Mouse (Mus musculus): ENCODE measurements at regions not wholly inside any gene's neighbourhood (a gene's known extent, or its start where the extent isn't known, plus 50 kb on each side); places are given as distances from the start of the nearest gene placed in this dataset.

GRCm38 (mm10) chr2:28287210-28287860 lies 94.5 kb downstream of the Olfm1 start:
- Histone ChIP-seq H3K4me3 (replicated peaks; ENCODE audit: insufficient read depth, low read depth, low read length) (no peak overlapping the region), H3K4me1 (ENCODE audit: control insufficient read depth, insufficient read depth, low read length) (peaks cover 8% of the 10 kb centered on the region), H3K27me3 (ENCODE audit: control insufficient read depth, insufficient read depth, low read length) (no peaks in the 10 kb centered on the region), H3K27ac (ENCODE audit: insufficient read depth, low read length) (no peak overlapping the region)
- no peak for TF ChIP-seq CTCF (IDR thresholded peaks at IDR 0.05; ENCODE audit: borderline replicate concordance, insufficient read depth, low read depth, low read length)
- TF ChIP-seq POLR2A (IDR thresholded peaks at IDR 0.05; ENCODE audit: borderline replicate concordance, insufficient read depth, low read length) = no peak
- 52% methylated on average over 10 of the region's 10 CpGs for WGBS
- no peak for DNase-seq

DNA sequence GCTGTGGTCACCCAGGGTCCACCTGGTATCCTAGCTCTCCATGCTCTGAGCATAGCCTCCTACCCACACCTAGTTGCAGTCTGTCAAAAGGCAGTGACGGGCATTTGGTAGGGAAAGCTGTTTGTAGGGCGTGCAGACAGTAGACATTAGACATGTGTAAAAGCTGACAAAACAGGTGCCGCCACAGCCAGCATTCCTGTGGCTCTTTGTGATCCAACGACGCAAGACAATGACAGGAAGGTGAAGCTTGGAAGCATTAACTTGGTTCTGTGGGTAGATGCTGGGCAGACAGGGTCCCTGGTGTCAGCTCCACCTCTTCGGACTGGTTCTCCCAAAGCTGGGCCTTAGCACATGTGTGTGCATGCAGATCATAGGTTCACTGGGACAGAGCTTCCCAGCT lies 96.5 kb downstream of the Olfm1 start:
- WGBS = 90% methylated on average over 6 of the region's 6 CpGs
- no peak for DNase-seq
- H3K27me3 ChIP-seq (ENCODE audit: control insufficient read depth, insufficient read depth, low read length) = no peaks in the 10 kb centered on the region
- no peak overlapping the region for H3K4me3 ChIP-seq (replicated peaks; ENCODE audit: insufficient read depth, low read depth, low read length)
- peaks cover 8% of the 10 kb centered on the region for H3K4me1 ChIP-seq (ENCODE audit: control insufficient read depth, insufficient read depth, low read length)
- H3K27ac ChIP-seq (ENCODE audit: insufficient read depth, low read length) = no peak overlapping the region
- TF ChIP-seq CTCF (IDR thresholded peaks at IDR 0.05; ENCODE audit: borderline replicate concordance, insufficient read depth, low read depth, low read length) = no peak
- no peak for TF ChIP-seq POLR2A (IDR thresholded peaks at IDR 0.05; ENCODE audit: borderline replicate concordance, insufficient read depth, low read length)

DNA sequence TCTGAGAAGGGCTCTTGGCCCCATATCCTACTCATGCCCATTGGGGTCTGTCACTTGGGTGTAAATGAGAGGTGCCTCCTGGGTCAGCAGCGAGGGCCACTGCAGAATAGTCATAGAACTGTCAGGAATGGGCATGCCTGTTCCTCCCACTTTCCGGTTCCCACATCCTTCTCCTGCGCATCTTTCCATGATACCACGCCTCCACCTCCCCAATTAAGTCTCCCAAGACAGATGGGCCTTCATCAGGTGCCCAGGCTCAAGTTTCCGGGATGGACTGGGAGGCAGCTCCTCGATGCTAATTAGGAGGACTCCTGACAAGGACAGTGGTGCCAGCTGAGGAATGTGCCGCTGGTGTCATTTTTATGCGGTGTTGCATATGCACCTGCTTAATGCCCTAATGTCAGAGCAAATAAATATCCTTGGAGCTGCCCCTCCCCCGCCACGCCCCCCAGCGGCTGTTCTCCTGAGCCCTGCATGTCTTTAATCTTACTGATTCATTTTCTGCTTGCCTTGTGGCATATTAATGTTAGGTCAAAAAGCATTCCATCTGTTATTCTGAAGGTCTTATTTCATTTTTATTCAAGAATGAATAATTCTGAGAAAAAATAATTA lies 97.2 kb downstream of the Olfm1 start:
- peaks cover 8% of the 10 kb centered on the region for H3K4me1 ChIP-seq (ENCODE audit: control insufficient read depth, insufficient read depth, low read length)
- 64% methylated on average over 11 of the region's 11 CpGs for WGBS
- H3K4me3 ChIP-seq (replicated peaks; ENCODE audit: insufficient read depth, low read depth, low read length) = no peak overlapping the region
- TF ChIP-seq CTCF (IDR thresholded peaks at IDR 0.05; ENCODE audit: borderline replicate concordance, insufficient read depth, low read depth, low read length) (peak; percentile 42; the same call in 1 of the 2 replicates), POLR2A (IDR thresholded peaks at IDR 0.05; ENCODE audit: borderline replicate concordance, insufficient read depth, low read length) (no peak)
- DNase-seq = peak in 1 of 2 experiments; percentile 34
- no peaks in the 10 kb centered on the region for H3K27me3 ChIP-seq (ENCODE audit: control insufficient read depth, insufficient read depth, low read length)
- no peak overlapping the region for H3K27ac ChIP-seq (ENCODE audit: insufficient read depth, low read length)

GRCm38 (mm10) chr2:28294509-28294908 lies 101.7 kb downstream of the Olfm1 start:
- DNase-seq = no peak
- H3K4me1 ChIP-seq (ENCODE audit: control insufficient read depth, insufficient read depth, low read length) = peaks cover 8% of the 10 kb centered on the region
- no peaks in the 10 kb centered on the region for H3K27me3 ChIP-seq (ENCODE audit: control insufficient read depth, insufficient read depth, low read length)
- H3K27ac ChIP-seq (ENCODE audit: insufficient read depth, low read length) = no peak overlapping the region
- WGBS = 63% methylated on average over 7 of the region's 7 CpGs
- H3K4me3 ChIP-seq (replicated peaks; ENCODE audit: insufficient read depth, low read depth, low read length) = no peak overlapping the region
- TF ChIP-seq CTCF (IDR thresholded peaks at IDR 0.05; ENCODE audit: borderline replicate concordance, insufficient read depth, low read depth, low read length) (no peak), POLR2A (IDR thresholded peaks at IDR 0.05; ENCODE audit: borderline replicate concordance, insufficient read depth, low read length) (no peak)

GRCm38 (mm10) chr2:28296183-28296582 lies 103.4 kb downstream of the Olfm1 start:
- no peak overlapping the region for H3K27ac ChIP-seq (ENCODE audit: insufficient read depth, low read length)
- no peaks in the 10 kb centered on the region for H3K27me3 ChIP-seq (ENCODE audit: control insufficient read depth, insufficient read depth, low read length)
- TF ChIP-seq CTCF (IDR thresholded peaks at IDR 0.05; ENCODE audit: borderline replicate concordance, insufficient read depth, low read depth, low read length) (no peak), POLR2A (IDR thresholded peaks at IDR 0.05; ENCODE audit: borderline replicate concordance, insufficient read depth, low read length) (no peak)
- 63% methylated on average over 12 of the region's 12 CpGs for WGBS
- DNase-seq = no peak
- H3K4me3 ChIP-seq (replicated peaks; ENCODE audit: insufficient read depth, low read depth, low read length) = no peak overlapping the region
- no peaks in the 10 kb centered on the region for H3K4me1 ChIP-seq (ENCODE audit: control insufficient read depth, insufficient read depth, low read length)

DNA sequence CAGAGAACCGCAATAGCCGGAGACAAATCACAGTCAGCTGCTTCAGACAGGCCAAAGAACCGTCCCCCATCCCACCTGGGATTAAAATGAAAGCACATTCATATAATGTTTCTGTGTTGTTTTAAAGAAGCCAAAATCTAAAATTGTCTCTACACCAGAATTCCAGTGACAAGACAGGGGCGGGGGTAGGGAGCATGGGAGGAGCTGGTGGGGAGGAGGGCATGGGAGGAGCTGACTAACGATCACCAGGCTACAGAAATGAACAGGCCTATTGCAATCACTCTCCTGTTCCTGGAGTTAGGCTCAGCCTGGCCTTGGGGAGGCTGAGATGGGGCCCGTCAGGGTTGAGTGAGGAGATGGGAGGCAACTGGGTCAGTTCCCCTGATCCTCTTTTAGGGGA lies 105.9 kb downstream of the Olfm1 start:
- DNase-seq = no peak
- H3K27ac ChIP-seq (ENCODE audit: insufficient read depth, low read length) = no peak overlapping the region
- H3K4me3 ChIP-seq (replicated peaks; ENCODE audit: insufficient read depth, low read depth, low read length) = no peak overlapping the region
- no peak for TF ChIP-seq CTCF (IDR thresholded peaks at IDR 0.05; ENCODE audit: borderline replicate concordance, insufficient read depth, low read depth, low read length)
- no peak for TF ChIP-seq POLR2A (IDR thresholded peaks at IDR 0.05; ENCODE audit: borderline replicate concordance, insufficient read depth, low read length)
- WGBS = 87% methylated on average over 6 of the region's 6 CpGs
- H3K27me3 ChIP-seq (ENCODE audit: control insufficient read depth, insufficient read depth, low read length) = no peaks in the 10 kb centered on the region
- no peaks in the 10 kb centered on the region for H3K4me1 ChIP-seq (ENCODE audit: control insufficient read depth, insufficient read depth, low read length)

GRCm38 (mm10) chr2:28299346-28299745 lies 106.6 kb downstream of the Olfm1 start:
- DNase-seq = no peak
- WGBS = 96% methylated on average over 2 of the region's 2 CpGs
- H3K27ac ChIP-seq (ENCODE audit: insufficient read depth, low read length) = no peak overlapping the region
- no peak overlapping the region for H3K4me3 ChIP-seq (replicated peaks; ENCODE audit: insufficient read depth, low read depth, low read length)
- no peaks in the 10 kb centered on the region for H3K27me3 ChIP-seq (ENCODE audit: control insufficient read depth, insufficient read depth, low read length)
- TF ChIP-seq POLR2A (IDR thresholded peaks at IDR 0.05; ENCODE audit: borderline replicate concordance, insufficient read depth, low read length) (no peak), CTCF (IDR thresholded peaks at IDR 0.05; ENCODE audit: borderline replicate concordance, insufficient read depth, low read depth, low read length) (no peak)
- H3K4me1 ChIP-seq (ENCODE audit: control insufficient read depth, insufficient read depth, low read length) = no peaks in the 10 kb centered on the region

DNA sequence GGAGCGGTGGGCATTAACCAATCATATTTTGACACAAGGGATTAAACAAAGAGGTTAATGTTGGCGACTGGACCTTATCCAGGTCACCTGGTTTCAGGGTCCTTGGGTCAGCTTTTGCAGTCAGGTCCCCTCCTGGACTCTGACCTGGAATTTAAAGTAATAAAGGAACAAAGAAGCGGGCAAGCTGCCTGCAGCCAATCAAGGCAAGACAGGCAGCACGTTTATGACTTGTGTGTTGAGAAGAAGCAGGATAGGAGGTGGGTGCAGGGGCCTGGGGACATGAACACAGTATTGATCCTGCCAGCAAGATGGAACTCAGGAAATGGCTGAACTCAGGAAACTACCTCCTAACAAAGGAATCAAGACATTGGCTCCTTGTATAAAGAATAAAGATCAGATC lies 108.5 kb downstream of the Olfm1 start:
- no peaks in the 10 kb centered on the region for H3K27me3 ChIP-seq (ENCODE audit: control insufficient read depth, insufficient read depth, low read length)
- H3K27ac ChIP-seq (ENCODE audit: insufficient read depth, low read length) = no peak overlapping the region
- no peak overlapping the region for H3K4me3 ChIP-seq (replicated peaks; ENCODE audit: insufficient read depth, low read depth, low read length)
- no peaks in the 10 kb centered on the region for H3K4me1 ChIP-seq (ENCODE audit: control insufficient read depth, insufficient read depth, low read length)
- WGBS = 86% methylated on average over 4 of the region's 4 CpGs
- DNase-seq = no peak
- no peak for TF ChIP-seq CTCF (IDR thresholded peaks at IDR 0.05; ENCODE audit: borderline replicate concordance, insufficient read depth, low read depth, low read length)
- TF ChIP-seq POLR2A (IDR thresholded peaks at IDR 0.05; ENCODE audit: borderline replicate concordance, insufficient read depth, low read length) = no peak

Data from cerebellum, adult 2 months (tissue).